8 mouse cellular contexts compared by ENCODE assay signal in the genomic region with DNA sequence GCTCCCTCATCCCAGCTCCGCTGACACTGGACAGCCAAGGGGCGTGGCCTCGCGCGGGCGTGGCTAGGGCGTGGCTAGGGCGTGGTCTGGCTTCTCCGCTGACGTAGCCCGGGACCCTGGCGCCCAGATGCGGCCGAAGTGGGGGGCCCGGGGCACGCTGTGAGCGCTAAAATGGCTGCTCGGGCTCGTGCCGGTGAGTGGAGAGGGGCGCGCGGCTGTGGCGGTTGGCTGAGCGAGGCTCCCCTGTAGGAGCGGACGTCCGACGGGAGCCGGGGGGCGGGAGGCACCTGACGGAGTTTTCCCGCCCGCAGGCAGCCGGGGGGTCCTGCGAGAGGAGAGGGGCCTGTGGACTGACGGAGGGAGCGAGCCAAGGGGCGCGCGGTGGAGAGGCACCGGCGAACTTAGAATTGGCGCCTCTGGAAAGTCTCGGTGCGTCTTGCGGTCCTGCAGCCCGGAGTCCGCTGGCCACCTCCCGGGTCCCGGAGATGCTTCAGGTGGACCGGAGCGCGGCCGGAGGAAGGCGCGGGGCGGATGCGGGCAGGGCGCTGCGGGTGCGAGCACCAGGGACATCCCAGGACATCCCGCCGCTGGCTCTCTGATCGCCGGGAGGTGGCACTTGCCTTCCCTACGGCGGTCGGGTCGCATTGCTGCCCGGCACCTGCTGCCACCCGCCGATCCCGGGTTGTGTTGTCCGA. TPM values are rescaled to one million over a fixed set of nuclear protein-coding genes. Genes with fewer than 3 reads are reported as not detected.
A peak's percentile ranks its signal among the peaks of the same experiment; 100 is the strongest.
DNase-seq lines count a peak whose midpoint lies in the region; ATAC-seq and TF ChIP-seq lines count a peak whose summit lies in the region.

No protein-coding gene starts in this region.

- H3K4me2 ChIP-seq in limb, embryonic 14.5 days (replicated peaks; ENCODE audit: low read depth, low read length, severe bottlenecking), result peak overlapping the region; percentile 99
- H3K4me2 ChIP-seq in midbrain, embryonic 13.5 days (replicated peaks), result peak overlapping the region; percentile 96

- TF ChIP-seq POLR2A in limb, embryonic 14.5 days (IDR thresholded peaks at IDR 0.05; ENCODE audit: borderline replicate concordance, extremely low read depth, insufficient read depth, insufficient read length), result no peak

- no peak for DNase-seq in Patski (ENCODE audit: low read depth, low spot score)
- DNase-seq in c-Kit-positive CD71-positive TER-119-negative erythroid progenitor cells, embryonic 14.5 days (ENCODE audit: low read depth), result peak; percentile 41
- peak; percentile 96 for DNase-seq in hindbrain, embryonic 10.5 days (ENCODE audit: low spot score)
- DNase-seq in limb, embryonic 14.5 days (ENCODE audit: low spot score), result peak; percentile 82
- peak; percentile 64 for DNase-seq in splenic B cell, adult 2 months (ENCODE audit: low read depth, low spot score)
- no peak for DNase-seq in right cerebral cortex, adult 2 months (ENCODE audit: low spot score in 2 of 2)

- H3K27me3 ChIP-seq in Patski, result no peaks in the 10 kb centered on the region
- peaks cover 52% of the 10 kb centered on the region for H3K27me3 ChIP-seq in hindbrain, embryonic 10.5 days (ENCODE audit: insufficient read depth, poor library complexity, severe bottlenecking)
- peaks cover 67% of the 10 kb centered on the region for H3K27me3 ChIP-seq in limb, embryonic 14.5 days (ENCODE audit: control insufficient read depth, insufficient read depth, low read length)
- H3K27me3 ChIP-seq in midbrain, embryonic 13.5 days, result peaks cover 48% of the 10 kb centered on the region
- H3K27me3 ChIP-seq in splenic B cell, adult 2 months (ENCODE audit: control insufficient read depth, insufficient read depth, low read length, poor library complexity, severe bottlenecking), result no peaks in the 10 kb centered on the region; the same call in none of the 2 replicates

- ATAC-seq in Patski, result peak; percentile 81
- ATAC-seq in erythroid progenitor cell, adult 5-6 weeks (replicated peaks; ENCODE audit: low FRiP score, poor library complexity, severe bottlenecking), result peak; percentile 87
- peak; percentile 91 for ATAC-seq in limb, embryonic 14.5 days (ENCODE audit: low FRiP score, low read depth)
- ATAC-seq in midbrain, embryonic 13.5 days, result peak; percentile 92

- no peaks in the 10 kb centered on the region for H3K36me3 ChIP-seq in hindbrain, embryonic 10.5 days
- H3K36me3 ChIP-seq in limb, embryonic 14.5 days (ENCODE audit: control insufficient read depth, insufficient read depth, low read length), result no peaks in the 10 kb centered on the region
- no peaks in the 10 kb centered on the region for H3K36me3 ChIP-seq in midbrain, embryonic 13.5 days
- no peaks in the 10 kb centered on the region for H3K36me3 ChIP-seq in splenic B cell, adult 2 months (ENCODE audit: control insufficient read depth, insufficient read depth, low read length, poor library complexity, severe bottlenecking)

- H3K27ac ChIP-seq in hindbrain, embryonic 10.5 days, result peak overlapping the region; percentile 93
- no peak overlapping the region for H3K27ac ChIP-seq in limb, embryonic 14.5 days (replicated peaks; ENCODE audit: low read depth, low read length)
- H3K27ac ChIP-seq in midbrain, embryonic 13.5 days, result no peak overlapping the region

- POLR2A ChIA-PET in Patski (lab: Charles Lee), result interaction anchor here (0.6 to 1.7 kb wide), 2 partner anchors 10 to 15 kb away, joined by 4 to 5 read pairs; no protein-coding TSS in a partner anchor

- under 1% methylated on average over 75 of the region's 75 CpGs for WGBS in hindbrain, embryonic 10.5 days
- WGBS in limb, embryonic 14.5 days, result under 1% methylated on average over 44 of the region's 75 CpGs
- under 1% methylated on average over 75 of the region's 75 CpGs for WGBS in midbrain, embryonic 13.5 days

- H3K9me3 ChIP-seq in hindbrain, embryonic 10.5 days, result no peaks in the 10 kb centered on the region
- no peaks in the 10 kb centered on the region for H3K9me3 ChIP-seq in limb, embryonic 14.5 days (ENCODE audit: control insufficient read depth, low read length)
- no peaks in the 10 kb centered on the region for H3K9me3 ChIP-seq in midbrain, embryonic 13.5 days

- peaks cover 52% of the 10 kb centered on the region for H3K4me1 ChIP-seq in hindbrain, embryonic 10.5 days (replicated peaks)
- H3K4me1 ChIP-seq in limb, embryonic 14.5 days (ENCODE audit: control insufficient read depth, insufficient read depth, low read length), result peaks cover 12% of the 10 kb centered on the region
- H3K4me1 ChIP-seq in midbrain, embryonic 13.5 days (replicated peaks), result peaks cover 30% of the 10 kb centered on the region

- in situ Hi-C loops in Patski (cut with MboI; ENCODE audit: low pct_unique_long_range_greater_than_20kb), result loop anchor here (10.0 kb wide), 1 partner anchor 271 kb away; no protein-coding TSS in a partner anchor

- H3K9ac ChIP-seq in limb, embryonic 14.5 days (ENCODE audit: low read depth, low read length, severe bottlenecking), result peak overlapping the region; percentile 43
- peak overlapping the region; percentile 66 for H3K9ac ChIP-seq in midbrain, embryonic 13.5 days (replicated peaks)

- TF ChIP-seq CTCF in Patski (IDR thresholded peaks at IDR 0.05), result no peak

- CTCF ChIA-PET in Patski (lab: Charles Lee), result interaction anchor here (2.8 kb wide), 1 partner anchor 15 kb away, joined by 13 read pairs; no protein-coding TSS in a partner anchor

- H3K4me3 ChIP-seq in hindbrain, embryonic 10.5 days, result peak overlapping the region; percentile 91
- peak overlapping the region; percentile 65 for H3K4me3 ChIP-seq in limb, embryonic 14.5 days (replicated peaks; ENCODE audit: low read length)
- peak overlapping the region; percentile 72 for H3K4me3 ChIP-seq in midbrain, embryonic 13.5 days (replicated peaks)

RNA-seq across cellular contexts. Expression of a gene that starts 2.5 kb away (rescaled TPM):
- 2.1 TPM for polyA plus RNA-seq in Patski (2021)
- total RNA-seq in erythroid progenitor cell, adult 5-6 weeks (2015; ENCODE audit: low replicate concordance), result not detected in 2 replicates
- not detected in 2 replicates for total RNA-seq in erythroid progenitor cell, adult 5-6 weeks (2017; ENCODE audit: low replicate concordance)
- 12.6 and 16.7 TPM in 2 replicates for polyA plus RNA-seq in hindbrain, embryonic 10.5 days (2016; fragmentation: Nextera tagmentation; extraction: Ambion mirVana)
- 0.70 and 0.88 TPM in 2 replicates for polyA plus RNA-seq in limb, embryonic 14.5 days (2012; rRNA removed)
- polyA plus RNA-seq in limb, embryonic 14.5 days (2014; fragmentation: Nextera tagmentation; extraction: Ambion mirVana), result 0.70 and 1.1 TPM in 2 replicates
- polyA plus RNA-seq in midbrain, embryonic 13.5 days (2015; fragmentation: Nextera tagmentation; extraction: Ambion mirVana), result 1.9 and 2.1 TPM in 2 replicates

Comparison
In these comparisons a context has a peak if more than half of its experiments do, and no peak if none do; other contexts are left out.
1. DNase-seq: peak in c-Kit-positive CD71-positive TER-119-negative erythroid progenitor cells, embryonic 14.5 days (single experiment), hindbrain, embryonic 10.5 days (single experiment), limb, embryonic 14.5 days (single experiment) and splenic B cell, adult 2 months (single experiment); none in Patski (single experiment) and right cerebral cortex, adult 2 months (0 of 2).
2. Peak in every context shown above with its lines, with median percentiles within 50 percentile points of each other: ATAC-seq and H3K4me3 ChIP-seq.